In genomic region chr5:108549489-108550206, GRCm38 (mm10) we compare ENCODE assay signal across 8 mouse cellular contexts. TPM values are rescaled to one million over a fixed set of nuclear protein-coding genes. Genes with fewer than 3 reads are reported as not detected.
DNase-seq lines count a peak whose midpoint lies in the region; ATAC-seq and TF ChIP-seq lines count a peak whose summit lies in the region.

Gene Cplx1 (minus strand): TSS chr5:108550024.

- H3K27ac ChIP-seq in ES-E14 (ENCODE audit: insufficient read depth, low read depth, low read length, poor library complexity, severe bottlenecking): no peak within 1 kb of the TSS
- H3K27ac ChIP-seq in embryonic facial prominence, embryonic 10.5 days (replicated peaks): no peak within 1 kb of the TSS
- H3K27ac ChIP-seq in heart, embryonic 16.5 days (ENCODE audit: low read length): no peak within 1 kb of the TSS
- no peak within 1 kb of the TSS for H3K27ac ChIP-seq in liver, embryonic 16.5 days (ENCODE audit: low read length)

- H3K4me1 ChIP-seq in ES-E14 (ENCODE audit: control insufficient read depth in 2 of 2, insufficient read depth in 2 of 2, low read length in 2 of 2, poor library complexity in 1 of 2): peaks cover 0 to 4% of the 10 kb centered on the region in 2 experiments; a peak in 1 of 4 replicates
- peaks cover 15% of the 10 kb centered on the region for H3K4me1 ChIP-seq in embryonic facial prominence, embryonic 10.5 days
- H3K4me1 ChIP-seq in heart, embryonic 16.5 days (ENCODE audit: control insufficient read depth, insufficient read depth, low read length): peaks cover 11% of the 10 kb centered on the region; the same call in 1 of the 2 replicates
- H3K4me1 ChIP-seq in liver, embryonic 16.5 days (ENCODE audit: control insufficient read depth, low read depth, low read length): no peaks in the 10 kb centered on the region

- H3K4me2 ChIP-seq in heart, embryonic 16.5 days (ENCODE audit: low read depth, low read length): peak within 1 kb of the TSS; percentile 66
- H3K4me2 ChIP-seq in liver, embryonic 16.5 days (ENCODE audit: low read depth, low read length): no peak within 1 kb of the TSS

- H3K36me3 ChIP-seq in ES-E14 (ENCODE audit: control insufficient read depth, insufficient read depth, low read length, poor library complexity, severe bottlenecking): no peaks in the 10 kb centered on the region
- H3K36me3 ChIP-seq in embryonic facial prominence, embryonic 10.5 days (replicated peaks): no peaks in the 10 kb centered on the region
- H3K36me3 ChIP-seq in heart, embryonic 16.5 days (ENCODE audit: control insufficient read depth, insufficient read depth): no peaks in the 10 kb centered on the region
- no peaks in the 10 kb centered on the region for H3K36me3 ChIP-seq in liver, embryonic 16.5 days (ENCODE audit: control insufficient read depth, insufficient read depth)

- peaks cover 45% of the 10 kb centered on the region for H3K27me3 ChIP-seq in embryonic facial prominence, embryonic 10.5 days (replicated peaks; ENCODE audit: low read depth, poor library complexity, severe bottlenecking)
- H3K27me3 ChIP-seq in heart, embryonic 16.5 days (ENCODE audit: control insufficient read depth, insufficient read depth, low read length): peaks cover 34% of the 10 kb centered on the region
- H3K27me3 ChIP-seq in liver, embryonic 16.5 days (ENCODE audit: control insufficient read depth, insufficient read depth, low read depth, low read length): peaks cover 33% of the 10 kb centered on the region

- H3K9ac ChIP-seq in ES-E14 (ENCODE audit: insufficient read depth, low read depth, low read length, poor library complexity, severe bottlenecking): peak within 1 kb of the TSS; percentile 4
- H3K9ac ChIP-seq in heart, embryonic 16.5 days (ENCODE audit: low read length): no peak within 1 kb of the TSS
- H3K9ac ChIP-seq in liver, embryonic 16.5 days (ENCODE audit: low read depth, low read length): no peak within 1 kb of the TSS

- DNase-seq in ES-E14 (ENCODE audit: low read depth, low spot score): peak; percentile 70
- peak; percentile 85 for DNase-seq in adrenal gland, postnatal 10 days
- DNase-seq in embryonic facial prominence, embryonic 10.5 days (ENCODE audit: low spot score): peak; percentile 83
- peak; percentile 48 to 82 for DNase-seq in kidney, postnatal 36 days
- DNase-seq in ovary, postnatal 14 days (ENCODE audit: low spot score): peak; percentile 63

- H3K4me3 ChIP-seq in ES-E14 (ENCODE audit: insufficient read depth in 1 of 2, low read depth in 1 of 2, low read length in 2 of 2, poor library complexity in 1 of 2, severe bottlenecking in 1 of 2): peak within 1 kb of the TSS; percentile 56 to 71
- H3K4me3 ChIP-seq in embryonic facial prominence, embryonic 10.5 days: peak within 1 kb of the TSS; percentile 60
- peak within 1 kb of the TSS; percentile 30 for H3K4me3 ChIP-seq in heart, embryonic 16.5 days (ENCODE audit: low read length)
- H3K4me3 ChIP-seq in liver, embryonic 16.5 days (ENCODE audit: low read depth, low read length): 0 out of 2 replicates have a peak within 1 kb of the TSS, but pooled peaks have one; percentile 2

- H3K9me3 ChIP-seq in ES-E14 (ENCODE audit: control insufficient read depth, insufficient read depth, low read depth, low read length): no peaks in the 10 kb centered on the region
- no peaks in the 10 kb centered on the region for H3K9me3 ChIP-seq in embryonic facial prominence, embryonic 10.5 days
- H3K9me3 ChIP-seq in heart, embryonic 16.5 days (replicated peaks; ENCODE audit: control insufficient read depth, low read length): no peaks in the 10 kb centered on the region
- H3K9me3 ChIP-seq in liver, embryonic 16.5 days (replicated peaks; ENCODE audit: control insufficient read depth, low read length): no peaks in the 10 kb centered on the region

- peak; percentile 55; the same call in 1 of the 2 replicates for ATAC-seq in heart, embryonic 16.5 days (replicated peaks; ENCODE audit: extremely low read depth, insufficient read depth, low FRiP score)
- ATAC-seq in liver, embryonic 16.5 days (ENCODE audit: low read depth): no peak
- ATAC-seq in erythroid progenitor cell, adult 5-6 weeks (replicated peaks; ENCODE audit: low FRiP score, poor library complexity, severe bottlenecking): no peak

- under 1% methylated on average over 56 of the region's 56 CpGs for WGBS in embryonic facial prominence, embryonic 10.5 days
- WGBS in heart, embryonic 16.5 days: 1% methylated on average over 56 of the region's 56 CpGs
- 3% methylated on average over 56 of the region's 56 CpGs for WGBS in liver, embryonic 16.5 days (ENCODE audit: insufficient replicate concordance)

- in situ Hi-C loops in ES-E14 (cut with MboI; ENCODE audit: low sequenced_read_pairs in 2 of 2, unreplicated experiment in 2 of 2): no loop called here

TF ChIP-seq in ES-E14, 5 proteins besides CTCF, POLR2A, EP300 and RAD21:
- TF ChIP-seq ZC3H11A (IDR thresholded peaks at IDR 0.05; ENCODE audit: borderline replicate concordance, low read depth, low read length) (0 out of 2 replicates have a peak, but pooled peaks have one; percentile 5), ZNF384 (IDR thresholded peaks at IDR 0.05; ENCODE audit: low read depth, low read length) (no peak), CHD2 (IDR thresholded peaks at IDR 0.05; ENCODE audit: low read depth, low read length) (no peak), MAFK (IDR thresholded peaks at IDR 0.05; ENCODE audit: insufficient read depth, low read depth, low read length) (no peak), HCFC1 (IDR thresholded peaks at IDR 0.05; ENCODE audit: borderline replicate concordance, insufficient read depth, low read length) (0 out of 2 replicates have a peak, but pooled peaks have one; percentile 30)
TF ChIP-seq in ES-E14: peak in this region for 2.

RNA-seq across cellular contexts. Expression of gene Cplx1, which starts in this region (rescaled TPM):
- 0.58 and 0.85 TPM in 2 replicates for total RNA-seq in ES-E14 (2012; rRNA removed)
- 10 to 100 TPM in 1 of 2 experiments, 1 to 10 TPM in 1; 7.1 to 13.8 TPM for total RNA-seq in adrenal gland, postnatal 10 days (2021)
- 2.7 and 4.0 TPM in 2 replicates for polyA plus RNA-seq in embryonic facial prominence, embryonic 10.5 days (2016; fragmentation: Nextera tagmentation; extraction: Ambion mirVana)
- 0.36 and 0.59 TPM in 2 replicates for polyA plus RNA-seq in heart, embryonic 16.5 days (2015; fragmentation: Nextera tagmentation; extraction: Ambion mirVana)
- polyA plus RNA-seq in liver, embryonic 16.5 days (2015; fragmentation: Nextera tagmentation; extraction: Ambion mirVana): 0.04 TPM in 1 of 2 replicates, not detected in the other
- total RNA-seq in erythroid progenitor cell, adult 5-6 weeks (2015; ENCODE audit: low replicate concordance): 1.7 TPM in 1 of 2 replicates, not detected in the other
- not detected in 2 replicates for total RNA-seq in erythroid progenitor cell, adult 5-6 weeks (2017; ENCODE audit: low replicate concordance)

Comparison
In these comparisons a context has a peak if more than half of its experiments do, and no peak if none do; other contexts are left out.
1. Peak in DNase-seq, H3K4me3 ChIP-seq and H3K9ac ChIP-seq in ES-E14; RNA of the gene not detected or under 1 TPM.
2. Peak in ATAC-seq, H3K4me3 ChIP-seq and H3K4me2 ChIP-seq in heart, embryonic 16.5 days; RNA of the gene not detected or under 1 TPM.
3. H3K4me3 ChIP-seq: peak in every context shown above with its lines; median percentile 64 in ES-E14; 60 in embryonic facial prominence, embryonic 10.5 days; 30 in heart, embryonic 16.5 days; 2 in liver, embryonic 16.5 days.